In genomic region chr5:30072825-30073821, GRCm38 (mm10) we compare ENCODE assay signal across 1 mouse cellular context.
TF ChIP-seq lines count a peak whose summit lies in the region.

TSS of gene Tyms (minus strand) at chr5:30073617.

TF ChIP-seq in CH12.LX, 34 proteins besides CTCF, POLR2A, EP300 and RAD21 (continued from another document):
- peak; percentile 41; the same call in 1 of the 2 replicates for TF ChIP-seq CHD2 (IDR thresholded peaks at IDR 0.05; ENCODE audit: low read length)
- no peak for TF ChIP-seq ETS1 (conservative IDR thresholded peaks at IDR 0.05; ENCODE audit: low read depth, low read length)
- peak; percentile 86 for TF ChIP-seq USF1 (IDR thresholded peaks at IDR 0.05; ENCODE audit: low read depth, low read length)
- no peak for TF ChIP-seq JUN (IDR thresholded peaks at IDR 0.05; ENCODE audit: insufficient read depth, low read depth, low read length)
- TF ChIP-seq UBTF (IDR thresholded peaks at IDR 0.05; ENCODE audit: low read depth, low read length) = no peak
- no peak for TF ChIP-seq JUND (conservative IDR thresholded peaks at IDR 0.05; ENCODE audit: low read depth, low read length)
- TF ChIP-seq CHD1 (IDR thresholded peaks at IDR 0.05; ENCODE audit: low read depth, low read length) = no peak
- peak; percentile 59; the same call in 1 of the 2 replicates for TF ChIP-seq MXI1 (IDR thresholded peaks at IDR 0.05; ENCODE audit: low read depth, low read length)
- no peak for TF ChIP-seq MAZ (IDR thresholded peaks at IDR 0.05; ENCODE audit: low read depth, low read length)
- TF ChIP-seq BHLHE40 (IDR thresholded peaks at IDR 0.05; ENCODE audit: low read depth, low read length) = peak; percentile 95
- peak; percentile 79 for TF ChIP-seq ELF1 (IDR thresholded peaks at IDR 0.05; ENCODE audit: low read depth, low read length)
- peak; percentile 79 for TF ChIP-seq KAT2A (IDR thresholded peaks at IDR 0.05; ENCODE audit: insufficient replicate concordance, low read length)
- TF ChIP-seq SMC3 (IDR thresholded peaks at IDR 0.05; ENCODE audit: low read depth, low read length) = no peak
- peak; percentile 71 for TF ChIP-seq MYC (IDR thresholded peaks at IDR 0.05; ENCODE audit: low read depth, low read length)
- no peak for TF ChIP-seq GABPA (IDR thresholded peaks at IDR 0.05; ENCODE audit: insufficient replicate concordance, low read depth, low read length)
- no peak for TF ChIP-seq ZNF384 (IDR thresholded peaks at IDR 0.05; ENCODE audit: low read depth, low read length)
- TF ChIP-seq SIN3A (IDR thresholded peaks at IDR 0.05; ENCODE audit: low read length) = peak; percentile 80
- peak; percentile 94; the same call in 1 of the 2 replicates for TF ChIP-seq E2F4 (IDR thresholded peaks at IDR 0.05; ENCODE audit: insufficient replicate concordance, low read depth, low read length)
- 0 out of 2 replicates have a peak, but pooled peaks have one; percentile 63 for TF ChIP-seq TBP (conservative IDR thresholded peaks at IDR 0.05; ENCODE audit: low read depth, low read length)
- TF ChIP-seq NELFE (IDR thresholded peaks at IDR 0.05; ENCODE audit: low read depth, low read length) = peak; percentile 88
- no peak for TF ChIP-seq ZKSCAN1 (IDR thresholded peaks at IDR 0.05; ENCODE audit: borderline replicate concordance, low read depth, low read length)
